Comparison of ENCODE assay signal across 8 mouse cellular contexts in the genomic region with DNA sequence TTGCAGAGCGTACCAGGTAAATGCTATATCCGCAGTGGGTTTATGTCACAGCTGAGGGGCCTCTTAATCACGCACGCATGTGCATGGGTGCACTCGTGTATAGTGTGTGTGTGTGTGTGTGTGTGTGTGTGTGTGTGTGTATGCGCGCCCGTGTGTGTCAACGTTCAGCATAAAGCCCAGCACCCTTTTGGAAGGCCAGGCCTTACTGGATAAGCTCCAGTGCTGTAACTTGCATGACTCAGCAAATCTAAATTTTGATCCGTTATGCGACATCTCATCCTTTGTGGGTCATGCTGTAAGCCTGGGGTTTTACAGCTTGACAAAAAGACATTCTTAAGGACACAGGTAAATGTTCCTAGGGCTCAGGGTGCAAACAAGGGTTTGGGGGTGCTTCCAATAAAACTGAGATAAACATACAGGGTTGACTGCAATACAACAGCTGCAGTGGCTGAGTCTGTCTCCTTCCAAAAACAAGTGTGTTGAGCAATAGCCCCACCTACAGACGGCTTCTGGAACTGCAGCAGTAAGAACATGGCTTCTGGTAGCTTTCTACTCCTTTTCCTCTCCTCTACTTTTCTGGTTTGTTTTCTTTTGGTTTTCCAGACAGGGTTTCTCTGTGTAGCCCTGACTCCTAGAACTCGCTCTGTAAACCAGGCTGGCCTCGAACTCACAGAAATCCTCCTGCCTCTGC. TPM values are rescaled to one million over a fixed set of nuclear protein-coding genes. Genes with fewer than 3 reads are reported as not detected.
DNase-seq lines count a peak whose midpoint lies in the region; TF ChIP-seq lines count a peak whose summit lies in the region.

No protein-coding gene starts in this region.

- H3K4me1 ChIP-seq in E14TG2a.4 (replicated peaks; ENCODE audit: low read depth, low read length), result peaks cover 3% of the 10 kb centered on the region; the same call in 1 of the 2 replicates
- no peaks in the 10 kb centered on the region for H3K4me1 ChIP-seq in embryonic facial prominence, embryonic 10.5 days
- no peaks in the 10 kb centered on the region for H3K4me1 ChIP-seq in heart, embryonic 10.5 days
- H3K4me1 ChIP-seq in lung, adult 2 months (ENCODE audit: control insufficient read depth, insufficient read depth, low read length), result no peaks in the 10 kb centered on the region

- peak; percentile 82 for DNase-seq in adrenal gland, postnatal 10 days
- DNase-seq in embryonic facial prominence, embryonic 10.5 days (ENCODE audit: low spot score), result peak; percentile 71
- peak; percentile 85 for DNase-seq in heart, embryonic 10.5 days (ENCODE audit: low spot score)
- DNase-seq in layer of hippocampus, adult 18-20 months (ENCODE audit: low spot score in 2 of 2), result peak; percentile 76 to 93
- DNase-seq in lung, adult 2 months, result peak; percentile 65
- peak; percentile 28 for DNase-seq in retina, adult 2 months (ENCODE audit: low read depth, low spot score)
- DNase-seq in thymus, postnatal 4 days, result peak; percentile 89

- no peaks in the 10 kb centered on the region for H3K9me3 ChIP-seq in E14TG2a.4 (ENCODE audit: low read length)
- no peaks in the 10 kb centered on the region for H3K9me3 ChIP-seq in embryonic facial prominence, embryonic 10.5 days
- no peaks in the 10 kb centered on the region for H3K9me3 ChIP-seq in heart, embryonic 10.5 days

- no peak for TF ChIP-seq POLR2A in lung, adult 2 months (IDR thresholded peaks at IDR 0.05; ENCODE audit: borderline replicate concordance, extremely low read depth, low read depth, low read length)

- H3K36me3 ChIP-seq in E14TG2a.4 (ENCODE audit: insufficient read depth, low read length), result no peaks in the 10 kb centered on the region
- no peaks in the 10 kb centered on the region for H3K36me3 ChIP-seq in embryonic facial prominence, embryonic 10.5 days (replicated peaks)
- H3K36me3 ChIP-seq in heart, embryonic 10.5 days, result no peaks in the 10 kb centered on the region

- peak; percentile 92 for TF ChIP-seq CTCF in E14TG2a.4 (conservative IDR thresholded peaks at IDR 0.05; ENCODE audit: low read length)
- TF ChIP-seq CTCF in lung, adult 2 months (IDR thresholded peaks at IDR 0.05; ENCODE audit: insufficient read depth, low read length), result peak; percentile 59

- WGBS in embryonic facial prominence, embryonic 10.5 days, result 79% methylated on average over 14 of the region's 14 CpGs
- WGBS in heart, embryonic 10.5 days, result 74% methylated on average over 14 of the region's 14 CpGs
- 66% methylated on average over 14 of the region's 14 CpGs for WGBS in lung, adult 2 months

- no peak overlapping the region for H3K27ac ChIP-seq in embryonic facial prominence, embryonic 10.5 days (replicated peaks)
- no peak overlapping the region for H3K27ac ChIP-seq in heart, embryonic 10.5 days

- H3K27me3 ChIP-seq in E14TG2a.4 (ENCODE audit: insufficient read depth, low read length), result no peaks in the 10 kb centered on the region
- no peaks in the 10 kb centered on the region for H3K27me3 ChIP-seq in embryonic facial prominence, embryonic 10.5 days (replicated peaks; ENCODE audit: low read depth, poor library complexity, severe bottlenecking)
- no peaks in the 10 kb centered on the region for H3K27me3 ChIP-seq in heart, embryonic 10.5 days (ENCODE audit: insufficient read depth, poor library complexity, severe bottlenecking)

- H3K4me3 ChIP-seq in E14TG2a.4 (replicated peaks; ENCODE audit: low read length), result no peak overlapping the region
- no peak overlapping the region for H3K4me3 ChIP-seq in embryonic facial prominence, embryonic 10.5 days
- H3K4me3 ChIP-seq in heart, embryonic 10.5 days, result no peak overlapping the region
- H3K4me3 ChIP-seq in lung, adult 2 months (replicated peaks; ENCODE audit: extremely low read depth, low read depth, low read length), result no peak overlapping the region

RNA-seq across cellular contexts. Expression of a gene that starts 28.2 kb away (rescaled TPM):
- total RNA-seq in adrenal gland, postnatal 10 days (2021), result not detected
- not detected in 2 replicates for polyA plus RNA-seq in embryonic facial prominence, embryonic 10.5 days (2016; fragmentation: Nextera tagmentation; extraction: Ambion mirVana)
- polyA plus RNA-seq in heart, embryonic 10.5 days (2016; fragmentation: Nextera tagmentation; extraction: Ambion mirVana), result not detected in 2 replicates
- total RNA-seq in layer of hippocampus, adult 18-20 months (2021), result not detected
- polyA plus RNA-seq in lung, adult 2 months (2012; rRNA removed), result 0.08 and 0.34 TPM in 2 replicates

Comparison
In these comparisons a context has a peak if more than half of its experiments do, and no peak if none do; other contexts are left out.
1. DNase-seq: peak in every context shown above with its lines; median percentile 89 in thymus, postnatal 4 days; 85 in heart, embryonic 10.5 days; 84 in layer of hippocampus, adult 18-20 months; 82 in adrenal gland, postnatal 10 days; 71 in embryonic facial prominence, embryonic 10.5 days; 65 in lung, adult 2 months; 28 in retina, adult 2 months.